Mouse (Mus musculus): ENCODE results near the gene Tmem247. TPM values are rescaled to one million over a fixed set of nuclear protein-coding genes. Genes with fewer than 3 reads are reported as not detected.

Gene Tmem247
- polyA plus RNA-seq (2012; rRNA removed), result not detected in 2 replicates

DNA sequence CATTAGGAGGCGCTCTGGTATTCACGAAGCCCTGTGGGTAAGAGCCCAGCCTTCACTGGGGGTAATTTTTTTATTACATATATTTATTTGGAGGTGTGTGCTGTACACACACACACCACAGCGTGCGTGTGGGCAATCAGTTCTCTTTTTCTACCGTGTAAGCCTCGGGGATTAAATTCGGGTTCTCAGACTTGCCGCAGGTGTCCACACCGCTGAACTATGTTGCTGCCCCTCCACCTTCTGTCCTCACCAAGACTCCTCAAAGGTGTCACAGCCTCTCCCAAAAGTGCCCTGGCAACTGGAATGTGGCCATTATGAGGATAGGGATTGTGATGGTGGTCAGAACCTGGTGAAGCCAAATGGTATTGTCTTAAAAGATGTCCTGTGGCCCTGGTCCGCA, at the start of gene Tmem247:
Tmem247 (plus strand) TSS at position 301 of the 400 bp plus-strand sequence.
- TF ChIP-seq POLR2A (IDR thresholded peaks at IDR 0.05; ENCODE audit: low read depth, low read length), result no peak
- no peak for TF ChIP-seq CTCF (conservative IDR thresholded peaks at IDR 0.05; ENCODE audit: insufficient read depth, insufficient read length, low read depth, low read length)
- H3K4me3 ChIP-seq (ENCODE audit: insufficient read depth, low read depth, low read length), result no peak within 1 kb of the TSS
- no peaks in the 10 kb centered on the region for H3K4me1 ChIP-seq (ENCODE audit: control insufficient read depth, insufficient read depth, low read length)
- 93% methylated on average over 10 of the region's 10 CpGs for WGBS
- H3K27ac ChIP-seq (ENCODE audit: insufficient read depth, low read depth, low read length), result no peak within 1 kb of the TSS
- H3K36me3 ChIP-seq (ENCODE audit: control insufficient read depth, insufficient read depth, low read length), result no peaks in the 10 kb centered on the region
- no peak for DNase-seq
- H3K27me3 ChIP-seq (replicated peaks; ENCODE audit: control insufficient read depth, insufficient read depth, low read length), result no peaks in the 10 kb centered on the region

- Histone ChIP-seq H3K36me3 (ENCODE audit: control insufficient read depth, insufficient read depth, low read length) (no peaks in the 10 kb centered on the region), H3K27ac (ENCODE audit: insufficient read depth, low read depth, low read length) (no peak overlapping the region), H3K27me3 (replicated peaks; ENCODE audit: control insufficient read depth, insufficient read depth, low read length) (no peaks in the 10 kb centered on the region), H3K4me3 (ENCODE audit: insufficient read depth, low read depth, low read length) (no peak overlapping the region), H3K4me1 (ENCODE audit: control insufficient read depth, insufficient read depth, low read length) (no peaks in the 10 kb centered on the region)
- TF ChIP-seq CTCF (conservative IDR thresholded peaks at IDR 0.05; ENCODE audit: insufficient read depth, insufficient read length, low read depth, low read length), result no peak
- TF ChIP-seq POLR2A (IDR thresholded peaks at IDR 0.05; ENCODE audit: low read depth, low read length), result no peak
- no peak for DNase-seq
- WGBS, result 60% methylated on average over 8 of the region's 8 CpGs
Measured at GRCm38 (mm10) chr17:86870586-86870985, 46.6 kb upstream of the Tmem247 start.

- no peaks in the 10 kb centered on the region for H3K4me1 ChIP-seq (ENCODE audit: control insufficient read depth, insufficient read depth, low read length)
- no peak overlapping the region for H3K27ac ChIP-seq (ENCODE audit: insufficient read depth, low read depth, low read length)
- TF ChIP-seq POLR2A (IDR thresholded peaks at IDR 0.05; ENCODE audit: low read depth, low read length) (no peak), CTCF (conservative IDR thresholded peaks at IDR 0.05; ENCODE audit: insufficient read depth, insufficient read length, low read depth, low read length) (no peak)
- DNase-seq, result no peak
- no peaks in the 10 kb centered on the region for H3K36me3 ChIP-seq (ENCODE audit: control insufficient read depth, insufficient read depth, low read length)
- 63% methylated on average over 6 of the region's 6 CpGs for WGBS
- H3K4me3 ChIP-seq (ENCODE audit: insufficient read depth, low read depth, low read length), result no peak overlapping the region
- H3K27me3 ChIP-seq (replicated peaks; ENCODE audit: control insufficient read depth, insufficient read depth, low read length), result no peaks in the 10 kb centered on the region
Measured at GRCm38 (mm10) chr17:86872643-86873042, 44.5 kb upstream of the Tmem247 start.

DNA sequence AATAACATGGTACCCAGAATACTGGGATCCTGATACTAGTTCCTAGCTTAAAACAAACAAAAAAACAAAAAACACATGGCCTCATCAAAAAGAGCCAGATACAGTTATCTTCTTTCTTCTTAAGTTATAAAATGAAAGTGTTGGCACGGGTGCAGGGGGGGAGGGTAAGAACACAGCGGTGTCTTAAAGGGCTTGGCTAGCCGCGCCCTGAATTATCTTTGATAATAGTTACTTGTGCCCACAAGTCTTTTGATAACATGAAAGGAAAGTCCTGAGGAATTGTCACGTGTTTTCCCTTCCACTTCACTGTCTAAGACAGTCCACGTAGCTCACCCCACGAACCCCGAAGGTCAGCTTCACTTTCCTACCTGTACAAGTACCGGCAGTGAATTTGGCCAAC, 40.2 kb upstream of the Tmem247 start:
- Histone ChIP-seq H3K27ac (ENCODE audit: insufficient read depth, low read depth, low read length) (no peak overlapping the region), H3K27me3 (replicated peaks; ENCODE audit: control insufficient read depth, insufficient read depth, low read length) (no peaks in the 10 kb centered on the region), H3K36me3 (ENCODE audit: control insufficient read depth, insufficient read depth, low read length) (no peaks in the 10 kb centered on the region), H3K4me1 (ENCODE audit: control insufficient read depth, insufficient read depth, low read length) (no peaks in the 10 kb centered on the region), H3K4me3 (ENCODE audit: insufficient read depth, low read depth, low read length) (no peak overlapping the region)
- no peak for TF ChIP-seq POLR2A (IDR thresholded peaks at IDR 0.05; ENCODE audit: low read depth, low read length)
- no peak for TF ChIP-seq CTCF (conservative IDR thresholded peaks at IDR 0.05; ENCODE audit: insufficient read depth, insufficient read length, low read depth, low read length)
- 92% methylated on average over 9 of the region's 9 CpGs for WGBS
- no peak for DNase-seq

DNA sequence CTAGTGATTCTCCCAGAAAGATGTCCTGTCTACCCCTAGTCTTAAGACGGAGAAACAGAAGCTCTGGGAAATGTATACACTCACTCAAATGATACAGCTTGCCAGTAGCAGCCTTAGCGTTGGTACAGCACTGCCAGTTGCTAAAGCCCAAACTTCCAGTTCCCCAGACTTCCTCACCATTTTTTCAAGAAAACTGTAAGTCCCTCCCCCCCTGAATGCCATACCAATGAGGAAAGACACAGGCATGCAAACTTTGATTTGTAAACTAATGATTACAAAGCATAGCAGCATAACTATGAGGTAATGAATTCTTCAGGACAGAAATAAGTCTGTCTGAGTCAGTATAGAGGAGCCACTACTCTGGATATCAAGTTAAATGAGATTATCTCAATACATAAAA, 39.4 kb upstream of the Tmem247 start:
- Histone ChIP-seq H3K27ac (ENCODE audit: insufficient read depth, low read depth, low read length) (no peak overlapping the region), H3K27me3 (replicated peaks; ENCODE audit: control insufficient read depth, insufficient read depth, low read length) (no peaks in the 10 kb centered on the region), H3K36me3 (ENCODE audit: control insufficient read depth, insufficient read depth, low read length) (no peaks in the 10 kb centered on the region), H3K4me3 (ENCODE audit: insufficient read depth, low read depth, low read length) (no peak overlapping the region), H3K4me1 (ENCODE audit: control insufficient read depth, insufficient read depth, low read length) (no peaks in the 10 kb centered on the region)
- DNase-seq, result no peak
- 74% methylated on average over 2 of the region's 2 CpGs for WGBS
- TF ChIP-seq POLR2A (IDR thresholded peaks at IDR 0.05; ENCODE audit: low read depth, low read length) (no peak), CTCF (conservative IDR thresholded peaks at IDR 0.05; ENCODE audit: insufficient read depth, insufficient read length, low read depth, low read length) (no peak)

- no peaks in the 10 kb centered on the region for H3K4me1 ChIP-seq (ENCODE audit: control insufficient read depth, insufficient read depth, low read length)
- no peak overlapping the region for H3K4me3 ChIP-seq (ENCODE audit: insufficient read depth, low read depth, low read length)
- H3K27me3 ChIP-seq (replicated peaks; ENCODE audit: control insufficient read depth, insufficient read depth, low read length), result no peaks in the 10 kb centered on the region
- DNase-seq, result no peak
- WGBS, result 81% methylated on average over 10 of the region's 10 CpGs
- no peak overlapping the region for H3K27ac ChIP-seq (ENCODE audit: insufficient read depth, low read depth, low read length)
- TF ChIP-seq POLR2A (IDR thresholded peaks at IDR 0.05; ENCODE audit: low read depth, low read length) (no peak), CTCF (conservative IDR thresholded peaks at IDR 0.05; ENCODE audit: insufficient read depth, insufficient read length, low read depth, low read length) (no peak)
- no peaks in the 10 kb centered on the region for H3K36me3 ChIP-seq (ENCODE audit: control insufficient read depth, insufficient read depth, low read length)
Measured at GRCm38 (mm10) chr17:86880056-86880455, 37.1 kb upstream of the Tmem247 start.

- TF ChIP-seq CTCF (conservative IDR thresholded peaks at IDR 0.05; ENCODE audit: insufficient read depth, insufficient read length, low read depth, low read length) (no peak), POLR2A (IDR thresholded peaks at IDR 0.05; ENCODE audit: low read depth, low read length) (no peak)
- Histone ChIP-seq H3K27ac (ENCODE audit: insufficient read depth, low read depth, low read length) (no peak overlapping the region), H3K4me1 (ENCODE audit: control insufficient read depth, insufficient read depth, low read length) (no peaks in the 10 kb centered on the region), H3K36me3 (ENCODE audit: control insufficient read depth, insufficient read depth, low read length) (no peaks in the 10 kb centered on the region), H3K27me3 (replicated peaks; ENCODE audit: control insufficient read depth, insufficient read depth, low read length) (no peaks in the 10 kb centered on the region), H3K4me3 (ENCODE audit: insufficient read depth, low read depth, low read length) (no peak overlapping the region)
- 80% methylated on average over 4 of the region's 4 CpGs for WGBS
- no peak for DNase-seq
Measured at GRCm38 (mm10) chr17:86880461-86881044, 36.6 kb upstream of the Tmem247 start.

Measured in kidney, adult 2 months (tissue).